Mouse (Mus musculus): ENCODE data around the gene Stip1. TPM values are rescaled to one million over a fixed set of nuclear protein-coding genes. Genes with fewer than 3 reads are reported as not detected.

Stip1 gene
- total RNA-seq, 1 experiment from 2014 or later: 155 TPM

Other genes starting within 250 kb of the Stip1 start
- gene Rps6ka4, start 199.3 kb downstream of the Stip1 start, total RNA-seq (2021): 21.4 and 21.7 TPM in 2 replicates
- 2.4 and 4.7 TPM in 2 replicates for gene Ccdc88b, start 181.8 kb downstream of the Stip1 start, total RNA-seq (2021)
- gene Trmt112, start 130.3 kb downstream of the Stip1 start, total RNA-seq (2021): 76.6 and 79.0 TPM in 2 replicates
- 420 and 426 TPM in 2 replicates for gene Prdx5, start 129.9 kb downstream of the Stip1 start, total RNA-seq (2021)
- 63.2 and 67.0 TPM in 2 replicates for gene Esrra, start 118.2 kb downstream of the Stip1 start, total RNA-seq (2021)
- gene Catsperz, start 114.6 kb downstream of the Stip1 start, total RNA-seq (2021): 0.53 TPM in 1 of 2 replicates, not detected in the other
- 0.93 TPM in 1 of 2 replicates, not detected in the other for gene Kcnk4, start 105.5 kb downstream of the Stip1 start, total RNA-seq (2021)
- 43.0 and 45.0 TPM in 2 replicates for gene Bad, start 98.1 kb downstream of the Stip1 start, total RNA-seq (2021)
- gene Gpr137, start 97.5 kb downstream of the Stip1 start, total RNA-seq (2021): 43.0 and 43.3 TPM in 2 replicates
- gene Ppp1r14b, start 65.0 kb downstream of the Stip1 start, total RNA-seq (2021): 264 and 275 TPM in 2 replicates
- gene Plcb3, start 63.5 kb downstream of the Stip1 start, total RNA-seq (2021): 52.1 and 54.6 TPM in 2 replicates
- 115 and 121 TPM in 2 replicates for gene Fkbp2, start 59.5 kb downstream of the Stip1 start, total RNA-seq (2021)
- 116 and 122 TPM in 2 replicates for gene Vegfb, start 52.3 kb downstream of the Stip1 start, total RNA-seq (2021)
- 44.4 and 47.4 TPM in 2 replicates for gene Dnajc4, start 47.4 kb downstream of the Stip1 start, total RNA-seq (2021)
- gene Nudt22, start 43.9 kb downstream of the Stip1 start, total RNA-seq (2021): 24.5 and 37.4 TPM in 2 replicates
- gene Trpt1, start 43.8 kb downstream of the Stip1 start, total RNA-seq (2021): 15.0 and 15.1 TPM in 2 replicates
- gene Fermt3, start 20.5 kb downstream of the Stip1 start, total RNA-seq (2021): 6.4 and 14.2 TPM in 2 replicates
- 118 and 138 TPM in 2 replicates for gene Macrod1, start 16.8 kb upstream of the Stip1 start, total RNA-seq (2021)
- gene Flrt1, start 65.8 kb upstream of the Stip1 start, total RNA-seq (2021): 1.2 and 1.5 TPM in 2 replicates
- 103 and 124 TPM in 2 replicates for gene Otub1, start 166.3 kb upstream of the Stip1 start, total RNA-seq (2021)
- 1,334 and 1,491 TPM in 2 replicates for gene Cox8a, start 177.6 kb upstream of the Stip1 start, total RNA-seq (2021)
- 27.9 and 30.6 TPM in 2 replicates for gene Naa40, start 201.2 kb upstream of the Stip1 start, total RNA-seq (2021)
- 3.4 and 4.1 TPM in 2 replicates for gene Rcor2, start 227.4 kb upstream of the Stip1 start, total RNA-seq (2021)